Mouse (Mus musculus): ENCODE results near the gene Lifr. TPM values are rescaled to one million over a fixed set of nuclear protein-coding genes. Genes with fewer than 3 reads are reported as not detected.

Gene Lifr
- total and polyA plus RNA-seq, 2 experiments: 134 to 431 TPM

GRCm38 (mm10) chr15:7128627-7129126 lies 38.3 kb downstream of the Lifr start:
- WGBS: 1% methylated on average over 18 of the region's 18 CpGs
- DNase-seq (ENCODE audit: extremely low read depth, low read depth, low spot score): peak; percentile 49
- H3K36me3 ChIP-seq (ENCODE audit: control insufficient read depth, insufficient read depth, low read length): no peaks in the 10 kb centered on the region; the same call in 1 of the 2 replicates
- peak overlapping the region; percentile 89 for H3K27ac ChIP-seq (replicated peaks; ENCODE audit: insufficient read depth, low read depth, low read length)
- H3K4me1 ChIP-seq (ENCODE audit: control insufficient read depth, insufficient read depth, low read length): peaks cover 7% of the 10 kb centered on the region; the same call in 1 of the 2 replicates
- H3K27me3 ChIP-seq (ENCODE audit: control insufficient read depth, insufficient read depth, low read length): no peaks in the 10 kb centered on the region
- H3K4me3 ChIP-seq (ENCODE audit: insufficient read depth, low read depth, low read length): peak overlapping the region; percentile 80
- no peak for TF ChIP-seq CTCF (IDR thresholded peaks at IDR 0.05; ENCODE audit: low read depth, low read length)
- TF ChIP-seq POLR2A (IDR thresholded peaks at IDR 0.05; ENCODE audit: extremely low read depth, insufficient read depth, low read length): no peak
- H3K79me2 ChIP-seq (ENCODE audit: control insufficient read depth, insufficient read depth, low read length): peaks cover 18% of the 10 kb centered on the region; the same call in 1 of the 2 replicates
- peak overlapping the region; percentile 79 for H3K9ac ChIP-seq (ENCODE audit: low read depth, low read length)

DNA sequence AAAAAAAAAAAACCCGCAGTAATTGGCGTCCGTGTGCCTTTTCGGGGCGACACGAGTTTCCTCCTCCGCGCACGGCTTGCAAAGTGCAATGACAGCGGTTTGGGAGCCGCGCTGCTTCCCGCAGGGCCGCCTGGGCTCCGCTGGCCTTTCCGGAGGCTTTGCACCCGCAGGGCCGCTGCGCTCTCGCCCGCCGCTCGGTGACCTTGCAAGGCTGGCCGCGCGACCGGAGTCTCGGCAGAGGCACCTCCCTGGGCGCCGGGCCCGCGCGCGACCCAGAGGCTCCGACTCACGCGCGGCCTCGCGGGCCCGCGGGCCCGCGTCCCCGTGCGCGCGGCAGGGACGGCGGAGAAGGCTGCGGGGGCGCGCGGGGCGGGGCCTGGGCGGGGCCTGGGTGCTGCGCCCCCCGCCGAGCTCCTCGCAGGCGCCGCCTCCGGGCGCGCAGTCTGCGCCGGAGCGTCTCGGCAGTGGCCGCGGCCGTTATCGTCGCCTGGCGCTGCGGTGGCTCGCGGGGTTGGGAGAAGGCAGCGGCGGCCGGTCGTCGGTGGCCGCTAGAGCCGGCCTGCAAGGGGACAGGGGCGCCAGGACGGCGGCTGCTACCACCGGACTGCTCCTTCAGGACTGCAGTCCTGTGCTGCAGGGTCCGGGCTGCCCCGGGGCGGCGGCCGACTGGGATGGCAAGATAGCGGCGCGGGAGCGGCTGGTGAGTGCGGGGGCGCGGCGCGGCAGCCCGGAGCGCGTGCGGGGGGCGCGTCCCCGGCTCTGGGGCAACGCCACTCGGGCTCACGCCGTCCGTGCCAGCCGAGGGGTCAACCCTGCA lies 38.9 kb downstream of the Lifr start:
- under 1% methylated on average over 116 of the region's 116 CpGs for WGBS
- Histone ChIP-seq H3K4me1 (ENCODE audit: control insufficient read depth, insufficient read depth, low read length) (peaks cover 10% of the 10 kb centered on the region; the same call in 1 of the 2 replicates), H3K27ac (replicated peaks; ENCODE audit: insufficient read depth, low read depth, low read length) (peak overlapping the region; percentile 98), H3K27me3 (ENCODE audit: control insufficient read depth, insufficient read depth, low read length) (no peaks in the 10 kb centered on the region), H3K9ac (ENCODE audit: low read depth, low read length) (peak overlapping the region; percentile 99), H3K79me2 (ENCODE audit: control insufficient read depth, insufficient read depth, low read length) (peaks cover 18% of the 10 kb centered on the region; the same call in 1 of the 2 replicates), H3K36me3 (ENCODE audit: control insufficient read depth, insufficient read depth, low read length) (no peaks in the 10 kb centered on the region; the same call in 1 of the 2 replicates), H3K4me3 (ENCODE audit: insufficient read depth, low read depth, low read length) (peak overlapping the region; percentile 98)
- TF ChIP-seq POLR2A (IDR thresholded peaks at IDR 0.05; ENCODE audit: extremely low read depth, insufficient read depth, low read length): peak; percentile 96
- no peak for TF ChIP-seq CTCF (IDR thresholded peaks at IDR 0.05; ENCODE audit: low read depth, low read length)
- DNase-seq (ENCODE audit: extremely low read depth, low read depth, low spot score): peak; percentile 73

DNA sequence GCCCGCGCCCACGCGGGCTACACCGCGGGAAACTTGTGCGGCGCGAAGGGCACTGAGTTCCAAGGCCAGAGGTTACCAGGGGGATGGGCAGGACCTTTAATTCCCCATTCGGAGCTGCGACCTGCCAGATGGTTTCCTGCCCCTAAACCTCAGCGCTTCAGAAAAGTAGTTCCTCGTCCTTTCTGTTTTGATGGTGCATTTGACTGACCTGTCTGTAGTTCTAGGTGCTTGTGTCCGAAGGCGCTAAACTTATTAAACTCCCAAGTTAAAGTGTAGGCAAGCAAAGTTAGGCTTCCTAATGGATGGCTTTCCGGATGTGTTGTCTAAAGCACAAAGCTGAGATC lies 39.5 kb downstream of the Lifr start:
- H3K27ac ChIP-seq (replicated peaks; ENCODE audit: insufficient read depth, low read depth, low read length): peak overlapping the region; percentile 98
- WGBS: under 1% methylated on average over 16 of the region's 16 CpGs
- H3K9ac ChIP-seq (ENCODE audit: low read depth, low read length): peak overlapping the region; percentile 99
- TF ChIP-seq POLR2A (IDR thresholded peaks at IDR 0.05; ENCODE audit: extremely low read depth, insufficient read depth, low read length) (no peak), CTCF (IDR thresholded peaks at IDR 0.05; ENCODE audit: low read depth, low read length) (no peak)
- H3K36me3 ChIP-seq (ENCODE audit: control insufficient read depth, insufficient read depth, low read length): no peaks in the 10 kb centered on the region; the same call in 1 of the 2 replicates
- DNase-seq (ENCODE audit: extremely low read depth, low read depth, low spot score): peak; percentile 65
- no peaks in the 10 kb centered on the region for H3K27me3 ChIP-seq (ENCODE audit: control insufficient read depth, insufficient read depth, low read length)
- H3K4me1 ChIP-seq (ENCODE audit: control insufficient read depth, insufficient read depth, low read length): peaks cover 13% of the 10 kb centered on the region; the same call in 1 of the 2 replicates
- H3K4me3 ChIP-seq (ENCODE audit: insufficient read depth, low read depth, low read length): peak overlapping the region; percentile 98
- peaks cover 21% of the 10 kb centered on the region; the same call in 1 of the 2 replicates for H3K79me2 ChIP-seq (ENCODE audit: control insufficient read depth, insufficient read depth, low read length)

DNA sequence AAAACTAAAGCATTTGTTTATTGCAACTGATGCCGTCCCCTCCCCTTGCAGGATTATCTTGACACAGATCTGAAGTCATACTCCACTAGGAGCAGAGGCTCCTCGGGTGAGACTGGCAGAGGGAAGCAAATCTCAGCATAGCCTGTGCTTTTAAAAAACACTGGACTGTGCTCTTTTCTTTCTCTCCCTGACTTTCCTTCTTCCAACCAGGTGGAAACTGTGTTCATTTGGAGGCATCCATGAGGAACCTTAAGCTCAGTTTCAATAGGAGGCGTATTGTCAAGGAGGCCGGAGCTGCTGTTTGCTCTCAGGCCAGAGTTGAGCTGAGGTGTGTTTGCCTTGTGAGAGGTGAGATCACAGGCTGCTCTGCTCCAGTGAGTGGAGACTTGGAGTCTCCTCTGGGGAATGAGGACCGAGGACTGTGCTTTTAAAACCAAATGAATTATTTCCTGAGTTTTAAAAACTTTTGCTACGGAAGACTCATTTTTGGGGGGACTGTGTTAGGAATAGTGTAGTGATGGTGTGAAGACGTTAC lies 40.3 kb downstream of the Lifr start:
- Histone ChIP-seq H3K9ac (ENCODE audit: low read depth, low read length) (peak overlapping the region; percentile 99), H3K27me3 (ENCODE audit: control insufficient read depth, insufficient read depth, low read length) (no peaks in the 10 kb centered on the region), H3K27ac (replicated peaks; ENCODE audit: insufficient read depth, low read depth, low read length) (peak overlapping the region; percentile 98), H3K36me3 (ENCODE audit: control insufficient read depth, insufficient read depth, low read length) (no peaks in the 10 kb centered on the region; the same call in 1 of the 2 replicates), H3K4me1 (ENCODE audit: control insufficient read depth, insufficient read depth, low read length) (peaks cover 17% of the 10 kb centered on the region), H3K79me2 (ENCODE audit: control insufficient read depth, insufficient read depth, low read length) (peaks cover 21% of the 10 kb centered on the region; the same call in 1 of the 2 replicates), H3K4me3 (ENCODE audit: insufficient read depth, low read depth, low read length) (peak overlapping the region; percentile 98)
- TF ChIP-seq CTCF (IDR thresholded peaks at IDR 0.05; ENCODE audit: low read depth, low read length) (no peak), POLR2A (IDR thresholded peaks at IDR 0.05; ENCODE audit: extremely low read depth, insufficient read depth, low read length) (no peak)
- DNase-seq (ENCODE audit: extremely low read depth, low read depth, low spot score): peak; percentile 72
- WGBS: 10% methylated on average over 7 of the region's 7 CpGs

GRCm38 (mm10) chr15:7132741-7133140 lies 42.3 kb downstream of the Lifr start:
- peaks cover 27% of the 10 kb centered on the region for H3K4me1 ChIP-seq (ENCODE audit: control insufficient read depth, insufficient read depth, low read length)
- no peaks in the 10 kb centered on the region; the same call in 1 of the 2 replicates for H3K36me3 ChIP-seq (ENCODE audit: control insufficient read depth, insufficient read depth, low read length)
- H3K79me2 ChIP-seq (ENCODE audit: control insufficient read depth, insufficient read depth, low read length): peaks cover 26% of the 10 kb centered on the region; the same call in 1 of the 2 replicates
- H3K4me3 ChIP-seq (ENCODE audit: insufficient read depth, low read depth, low read length): peak overlapping the region; percentile 20; the same call in 1 of the 2 replicates
- H3K27ac ChIP-seq (replicated peaks; ENCODE audit: insufficient read depth, low read depth, low read length): peak overlapping the region; percentile 13
- 48% methylated on average over 13 of the region's 13 CpGs for WGBS
- 0 out of 2 replicates have a peak overlapping the region, but pooled peaks have one; percentile 1 for H3K9ac ChIP-seq (ENCODE audit: low read depth, low read length)
- TF ChIP-seq POLR2A (IDR thresholded peaks at IDR 0.05; ENCODE audit: extremely low read depth, insufficient read depth, low read length): no peak
- peak; percentile 46 for TF ChIP-seq CTCF (IDR thresholded peaks at IDR 0.05; ENCODE audit: low read depth, low read length)
- no peaks in the 10 kb centered on the region for H3K27me3 ChIP-seq (ENCODE audit: control insufficient read depth, insufficient read depth, low read length)
- no peak for DNase-seq (ENCODE audit: extremely low read depth, low read depth, low spot score)
